Mouse (Mus musculus) megakaryocyte, embryonic 14.5 days (primary cell): ENCODE data around the gene Glis2. TPM values are rescaled to one million over a fixed set of nuclear protein-coding genes. Genes with fewer than 3 reads are reported as not detected.

Experiments
- H3K27me3 ChIP-seq: replicated peaks from 2 replicates; pipeline ENCODE3; 2012; ENCODE audit warnings: inconsistent platforms
- H3K36me3 ChIP-seq: replicated peaks from 2 replicates; pipeline ENCODE3; 2012; ENCODE audit warnings: low read length, inconsistent platforms, mixed read lengths
- H3K4me1 ChIP-seq: 2 replicates; pipeline ENCODE4 v1.6.1; 2012; ENCODE audit warnings: inconsistent platforms
- H3K4me3 ChIP-seq: replicated peaks from 2 replicates; pipeline ENCODE3; 2012; ENCODE audit warnings: moderate library complexity, mild to moderate bottlenecking, inconsistent platforms
- H3K9me3 ChIP-seq: 2 replicates; pipeline ENCODE4 v1.6.1; 2012; ENCODE audit warnings: inconsistent platforms
- FLI1 ChIP-seq: IDR thresholded peaks from 2 replicates; pipeline ENCODE4 v1.6.1; 2012; ENCODE audit warnings: low read length, inconsistent platforms, mixed read lengths
- GATA1 ChIP-seq: IDR thresholded peaks from 3 replicates; pipeline ENCODE4 v1.6.1; 2012; ENCODE audit warnings: mixed read lengths, low read length, inconsistent platforms, borderline replicate concordance
- polyA plus RNA-seq: library from polyadenylated mRNA; stranded (reverse); fragments of >175 nt; gene quantifications from 2 replicates; pipeline ENCODE4 v1.2.3, GENCODE M21; 2012; ENCODE audit warnings: low replicate concordance; ENCODE audit not compliant: insufficient read depth

Glis2 gene
- polyA plus RNA-seq, 1 experiment: 2.0 TPM

GRCm38 (mm10) chr16:4638891-4639390, 44.4 kb downstream of the Glis2 start:
- H3K27me3 ChIP-seq: peaks cover 5% of the 10 kb centered on the region
- H3K9me3 ChIP-seq: no peaks in the 10 kb centered on the region
- H3K4me3 ChIP-seq: no peak overlapping the region
- peaks cover 53% of the 10 kb centered on the region for H3K4me1 ChIP-seq
- TF ChIP-seq FLI1 (no peak), GATA1 (no peak)
- peaks cover 89% of the 10 kb centered on the region for H3K36me3 ChIP-seq

DNA sequence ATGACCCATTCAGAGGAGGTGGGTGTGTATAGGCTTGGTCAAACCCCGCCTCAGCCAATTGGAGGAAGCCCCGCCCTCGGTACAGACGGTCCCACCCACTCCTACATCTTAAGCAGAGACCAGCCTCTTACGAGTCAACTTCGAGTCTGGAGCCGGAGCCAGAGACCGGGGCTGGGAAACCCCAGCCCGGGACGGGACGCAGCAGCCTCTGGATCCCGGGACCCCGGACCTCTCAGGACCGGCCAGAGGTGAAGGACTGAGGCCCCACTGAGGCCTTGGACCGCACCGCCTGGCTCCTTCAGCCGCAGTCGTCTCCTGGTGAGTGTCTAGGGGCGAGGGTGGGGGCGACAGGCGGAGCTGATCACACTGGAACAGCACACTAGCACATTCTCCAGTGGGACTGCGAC, 45.3 kb downstream of the Glis2 start, which contains the start of the genes Vasn and Dnaja3:
Vasn (plus strand) TSS at position 111 of the 407 bp plus-strand sequence.
Dnaja3 (plus strand) TSS at position 159 of the 407 bp plus-strand sequence.
- H3K36me3 ChIP-seq: peaks cover 89% of the 10 kb centered on the region
- H3K9me3 ChIP-seq: no peaks in the 10 kb centered on the region
- H3K4me1 ChIP-seq: peaks cover 62% of the 10 kb centered on the region
- peak within 1 kb of the TSS; percentile 87 for H3K4me3 ChIP-seq
- peaks cover 6% of the 10 kb centered on the region for H3K27me3 ChIP-seq
- TF ChIP-seq GATA1 (no peak), FLI1 (no peak)

GRCm38 (mm10) chr16:4640267-4641005, 45.9 kb downstream of the Glis2 start:
- TF ChIP-seq GATA1 (no peak), FLI1 (no peak)
- Histone ChIP-seq H3K4me3 (peak overlapping the region; percentile 87), H3K36me3 (peaks cover 87% of the 10 kb centered on the region), H3K4me1 (peaks cover 66% of the 10 kb centered on the region), H3K27me3 (peaks cover 6% of the 10 kb centered on the region), H3K9me3 (no peaks in the 10 kb centered on the region)

GRCm38 (mm10) chr16:4641119-4641838, 46.8 kb downstream of the Glis2 start:
- Histone ChIP-seq H3K4me3 (no peak overlapping the region), H3K36me3 (peaks cover 87% of the 10 kb centered on the region), H3K4me1 (peaks cover 70% of the 10 kb centered on the region), H3K27me3 (peaks cover 11% of the 10 kb centered on the region), H3K9me3 (no peaks in the 10 kb centered on the region)
- TF ChIP-seq FLI1 (no peak), GATA1 (no peak)

DNA sequence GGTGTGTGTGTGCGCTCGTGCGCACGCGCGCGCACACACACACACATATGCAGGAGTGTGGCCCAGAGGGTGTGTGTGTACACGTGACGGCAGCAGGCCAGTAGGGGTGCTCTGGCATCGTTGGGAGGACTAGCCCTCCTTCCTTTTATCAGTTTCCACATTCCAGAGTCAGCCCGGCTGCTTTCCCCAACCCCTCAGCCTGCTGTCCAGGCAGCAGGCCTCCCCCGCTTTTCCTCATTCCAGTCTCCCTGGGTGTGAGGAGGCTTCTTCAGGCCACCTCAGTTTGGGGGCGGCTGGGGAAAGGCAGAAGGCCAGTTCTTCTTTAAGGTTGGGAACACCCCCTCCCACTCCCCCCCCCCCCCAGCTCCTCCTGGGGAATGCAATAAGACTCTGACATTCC, 47.7 kb downstream of the Glis2 start:
- Histone ChIP-seq H3K27me3 (peaks cover 11% of the 10 kb centered on the region), H3K36me3 (peaks cover 87% of the 10 kb centered on the region), H3K4me1 (peaks cover 70% of the 10 kb centered on the region), H3K4me3 (no peak overlapping the region), H3K9me3 (no peaks in the 10 kb centered on the region)
- TF ChIP-seq FLI1: no peak
- no peak for TF ChIP-seq GATA1

DNA sequence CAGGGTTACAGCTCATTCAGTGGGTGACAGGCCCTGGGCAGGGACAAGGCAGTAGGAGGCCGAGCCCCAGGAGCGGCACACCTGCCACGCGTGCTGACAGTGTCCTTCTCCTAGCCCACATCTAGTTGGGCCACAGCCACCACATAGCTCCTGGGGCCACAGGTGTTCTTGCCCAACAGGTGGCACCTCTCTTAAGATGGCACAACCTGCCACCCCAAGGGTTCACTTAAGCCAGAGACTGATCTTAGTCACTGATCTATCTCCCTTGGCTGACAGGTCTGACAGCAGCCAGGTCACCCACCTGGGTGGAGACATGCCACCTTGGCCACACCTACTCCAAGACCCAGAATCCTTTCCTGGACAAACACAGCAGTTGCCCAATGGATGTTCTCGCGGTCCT, 48.4 kb downstream of the Glis2 start:
- Histone ChIP-seq H3K36me3 (peaks cover 88% of the 10 kb centered on the region), H3K27me3 (peaks cover 7% of the 10 kb centered on the region), H3K4me1 (peaks cover 74% of the 10 kb centered on the region), H3K4me3 (no peak overlapping the region), H3K9me3 (no peaks in the 10 kb centered on the region)
- TF ChIP-seq GATA1 (no peak), FLI1 (no peak)

DNA sequence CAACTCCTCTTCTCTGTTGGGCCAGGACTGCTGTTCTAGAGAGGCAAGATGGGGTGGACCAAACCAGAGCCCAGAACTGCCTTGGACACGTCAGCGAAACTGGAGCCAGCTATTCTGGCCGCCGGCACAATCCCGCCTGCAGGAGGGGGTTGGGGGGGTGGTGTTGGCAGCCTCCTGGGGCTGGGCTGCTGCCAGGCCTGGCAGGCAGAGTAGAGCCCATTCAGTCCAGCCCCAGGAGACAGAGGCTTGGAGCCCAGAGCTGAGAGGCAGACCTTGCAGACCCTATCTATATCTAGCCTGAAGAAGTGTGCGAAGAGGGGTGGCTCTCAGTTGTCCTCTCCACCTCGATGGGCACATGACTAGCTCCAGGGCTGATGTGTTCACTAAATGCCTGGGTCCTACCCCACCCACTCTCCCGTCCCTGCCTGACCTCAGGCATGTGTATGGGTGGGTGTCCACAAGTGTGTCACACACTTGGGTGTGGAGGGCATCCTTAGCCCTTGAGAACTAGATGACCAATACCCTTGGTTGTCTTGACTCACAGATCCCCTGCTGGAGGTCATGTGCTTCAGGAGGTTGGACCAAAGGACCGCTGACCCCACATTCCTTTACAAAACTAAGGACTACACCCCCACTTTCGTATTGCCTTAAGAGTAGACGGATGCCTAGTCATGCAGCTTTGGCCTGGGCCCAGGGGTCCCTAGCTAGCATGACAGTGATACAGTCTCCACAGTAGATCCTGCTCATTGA, 49.3 kb downstream of the Glis2 start:
- H3K36me3 ChIP-seq: peaks cover 89% of the 10 kb centered on the region
- H3K9me3 ChIP-seq: no peaks in the 10 kb centered on the region
- H3K4me3 ChIP-seq: no peak overlapping the region
- H3K4me1 ChIP-seq: peaks cover 74% of the 10 kb centered on the region
- peaks cover 7% of the 10 kb centered on the region for H3K27me3 ChIP-seq
- TF ChIP-seq FLI1: no peak
- no peak for TF ChIP-seq GATA1

DNA sequence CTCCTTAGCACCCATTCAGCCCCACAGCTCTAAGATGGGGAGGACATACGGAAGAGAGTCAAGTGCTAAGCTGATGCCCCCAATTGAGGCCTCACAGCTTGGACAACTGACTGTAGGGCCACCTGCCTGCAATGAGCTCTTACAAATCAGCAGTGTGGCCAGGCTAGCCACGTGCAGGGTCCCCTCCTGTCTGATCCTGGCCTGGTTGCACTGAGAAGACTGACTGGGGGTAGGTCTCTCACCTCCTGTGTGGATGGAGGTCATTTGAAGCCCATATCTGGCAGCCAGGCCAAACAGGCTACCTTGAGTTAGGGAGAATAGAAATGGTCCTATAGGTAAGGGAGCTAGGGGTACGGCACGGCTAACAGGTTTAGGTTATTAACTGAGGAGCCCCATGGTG, 51.4 kb downstream of the Glis2 start:
- Histone ChIP-seq H3K27me3 (peaks cover 7% of the 10 kb centered on the region), H3K36me3 (peaks cover 91% of the 10 kb centered on the region), H3K4me1 (peaks cover 53% of the 10 kb centered on the region), H3K9me3 (no peaks in the 10 kb centered on the region), H3K4me3 (peak overlapping the region; percentile 14)
- TF ChIP-seq GATA1 (no peak), FLI1 (no peak)

- Histone ChIP-seq H3K36me3 (peaks cover 95% of the 10 kb centered on the region), H3K27me3 (peaks cover 7% of the 10 kb centered on the region), H3K9me3 (no peaks in the 10 kb centered on the region), H3K4me3 (no peak overlapping the region), H3K4me1 (peaks cover 44% of the 10 kb centered on the region)
- no peak for TF ChIP-seq GATA1
- TF ChIP-seq FLI1: no peak
Observed at GRCm38 (mm10) chr16:4646831-4647230, 52.3 kb downstream of the Glis2 start.

DNA sequence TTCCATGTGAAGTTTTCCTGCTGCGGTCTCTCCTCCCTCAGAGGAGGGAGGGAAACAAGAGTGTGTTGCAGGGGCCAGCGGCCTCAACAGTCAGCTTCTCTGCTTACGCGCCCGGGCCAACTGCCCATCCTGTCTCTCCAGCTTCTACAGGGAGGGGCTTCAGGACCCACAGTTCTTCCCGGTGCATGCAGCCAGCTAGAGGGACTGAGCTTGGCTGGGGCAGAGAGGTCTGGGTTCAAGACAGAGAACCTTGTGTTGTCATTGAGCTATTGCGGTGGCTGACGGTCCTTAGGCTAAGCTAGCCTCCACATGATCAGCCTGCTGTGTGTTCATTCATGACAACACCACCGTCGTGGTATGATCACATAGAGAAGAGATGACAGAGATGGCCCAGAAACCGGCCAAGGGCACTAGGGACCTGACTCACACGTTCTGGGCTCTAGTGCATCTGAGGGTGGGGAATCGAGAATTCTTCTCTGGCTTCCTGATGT, 53.2 kb downstream of the Glis2 start:
- peaks cover 98% of the 10 kb centered on the region for H3K36me3 ChIP-seq
- TF ChIP-seq FLI1 (no peak), GATA1 (no peak)

More for the DNA sequence above, 53.2 kb downstream of the Glis2 start:
- Histone ChIP-seq H3K4me1 (peaks cover 35% of the 10 kb centered on the region), H3K9me3 (no peaks in the 10 kb centered on the region), H3K4me3 (no peak overlapping the region), H3K27me3 (peaks cover 7% of the 10 kb centered on the region)
